Mouse (Mus musculus): ENCODE data around the gene Atg10. TPM values are rescaled to one million over a fixed set of nuclear protein-coding genes. Genes with fewer than 3 reads are reported as not detected.
"Not testable (repeated sequence)": the region's sequence is repeated elsewhere in the genome, so short reads cannot be mapped to it uniquely, and the experiment has no call there.

Atg10 gene
- 1 to 10 TPM; 8.8 to 9.8 TPM for total RNA-seq (2021)
- long read RNA-seq, experiment 1, transcript Atg10-201 (8 exons, 1,583 nt): major isoform, 5 of 22 reads
- long read RNA-seq, experiment 1, partial matches to known transcripts: 2 of 22 reads
- long read RNA-seq, experiment 1, other reads (novel, unspliced or antisense): 15 of 22 reads
- long read RNA-seq, experiment 2, transcript Atg10-201 (8 exons, 1,583 nt): major isoform, 17 of 28 reads
- long read RNA-seq, experiment 2, partial matches to known transcripts: 4 of 28 reads
- long read RNA-seq, experiment 2, other reads (novel, unspliced or antisense): 7 of 28 reads

DNA sequence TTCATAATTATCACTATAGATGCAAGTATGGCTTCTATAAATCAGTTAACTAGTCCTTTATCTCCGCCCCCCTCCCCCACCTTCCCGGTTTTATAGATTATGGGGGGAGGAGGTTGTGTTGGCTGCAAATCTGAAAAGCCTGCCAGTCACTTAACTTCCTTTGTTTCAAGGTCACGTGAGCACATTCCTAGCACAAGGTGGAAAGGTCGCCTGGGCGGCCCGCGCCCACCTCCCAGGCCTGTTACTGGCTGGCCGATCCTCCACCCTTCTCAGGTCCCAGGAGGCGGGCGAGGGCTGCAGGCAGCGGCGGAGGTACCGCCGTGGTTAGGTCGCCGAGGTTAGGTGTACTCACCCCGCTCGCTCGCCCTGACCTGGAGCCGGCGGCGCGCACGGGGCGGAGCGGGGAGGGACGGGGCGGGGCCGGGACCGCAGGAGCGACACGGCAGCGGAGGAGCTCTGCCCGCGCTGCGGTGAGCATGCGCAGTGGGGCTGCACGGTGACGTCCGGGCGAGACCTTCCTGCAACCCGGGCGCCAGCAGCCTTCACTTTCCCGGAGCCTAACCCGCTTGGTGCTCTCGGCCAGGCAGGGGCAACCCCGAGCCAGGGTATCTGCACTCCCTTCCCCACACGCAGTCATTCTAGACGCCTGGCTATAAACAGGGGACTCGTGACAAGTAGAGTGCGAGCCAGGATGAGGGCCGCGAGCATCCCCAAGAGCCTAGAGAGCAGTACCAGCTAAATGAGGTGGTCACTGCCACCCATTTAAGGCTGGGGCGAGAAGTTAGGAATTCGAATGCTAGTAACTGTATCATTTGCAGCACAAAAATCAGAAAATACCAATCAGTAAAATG, at the start of gene Atg10:
TSS of gene Atg10 (minus strand) at position 382 of the 851 bp plus-strand sequence.
- DNase-seq: peak; percentile 94

GRCm38 (mm10) chr13:91252406-91252805, 28.6 kb upstream of the Atg10 start:
- DNase-seq: no peak

DNA sequence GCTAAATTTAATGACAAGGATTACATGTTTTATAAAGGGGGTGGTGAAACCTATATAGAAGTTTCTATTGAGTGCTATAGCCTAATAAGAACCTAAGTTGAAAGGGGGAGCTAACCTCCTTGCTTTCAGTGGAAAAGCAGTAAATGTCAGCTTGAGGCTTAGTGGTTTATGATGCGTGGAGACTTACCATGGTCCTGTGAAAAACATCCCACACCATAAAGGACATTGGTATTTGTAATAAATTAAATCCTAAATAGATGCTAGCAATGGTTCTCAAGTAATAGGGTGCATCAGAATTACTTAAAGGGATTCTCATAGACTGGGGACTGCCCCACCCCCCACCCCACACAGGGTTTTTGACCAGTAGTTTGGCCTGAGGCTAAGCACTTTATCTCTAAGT, 27.9 kb upstream of the Atg10 start:
- no peak for DNase-seq

GRCm38 (mm10) chr13:91250050-91250449, 26.3 kb upstream of the Atg10 start:
- not testable (repeated sequence) for DNase-seq

DNA sequence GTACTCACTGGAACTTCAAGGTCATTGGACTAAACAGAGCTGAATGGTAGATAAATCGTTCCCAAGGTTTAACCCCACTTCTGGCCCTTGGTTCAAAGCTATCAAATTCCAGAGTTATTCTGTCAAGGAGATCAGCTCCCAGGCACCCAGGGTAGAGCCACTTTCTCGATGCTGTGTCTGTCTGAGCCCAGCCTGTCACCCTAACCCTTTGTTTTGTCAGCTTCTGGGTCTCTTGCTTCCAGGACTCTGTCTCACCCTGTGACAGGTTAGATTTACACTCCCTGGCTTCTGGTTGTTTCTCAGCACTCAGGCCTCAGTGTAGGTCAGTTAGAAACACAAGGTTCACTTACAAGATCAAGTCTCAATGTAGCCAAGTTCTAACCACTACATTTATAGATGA, 22.7 kb upstream of the Atg10 start:
- no peak for DNase-seq

- no peak for DNase-seq
These were observed 14.2 kb upstream of the Atg10 start for GRCm38 (mm10) chr13:91237976-91238375.

DNA sequence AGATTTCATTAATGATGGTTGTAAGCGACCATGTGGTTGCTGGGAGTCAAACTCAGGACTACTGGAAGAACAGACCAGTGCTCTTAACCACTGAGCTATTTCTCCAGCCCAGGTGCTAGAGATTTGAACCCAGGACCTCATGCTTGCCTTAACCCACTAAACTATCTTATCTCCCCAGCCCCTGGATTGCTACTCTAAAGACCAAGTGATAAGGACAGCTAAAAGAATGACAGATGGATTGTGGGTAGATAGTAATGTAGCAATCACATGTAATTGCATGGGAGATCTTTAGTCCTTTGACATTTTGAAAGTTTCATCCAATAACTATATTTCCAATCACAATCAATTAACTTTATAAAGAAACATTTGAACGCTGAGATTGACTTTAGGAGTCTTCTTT, 13.1 kb upstream of the Atg10 start:
- no peak for DNase-seq

DNA sequence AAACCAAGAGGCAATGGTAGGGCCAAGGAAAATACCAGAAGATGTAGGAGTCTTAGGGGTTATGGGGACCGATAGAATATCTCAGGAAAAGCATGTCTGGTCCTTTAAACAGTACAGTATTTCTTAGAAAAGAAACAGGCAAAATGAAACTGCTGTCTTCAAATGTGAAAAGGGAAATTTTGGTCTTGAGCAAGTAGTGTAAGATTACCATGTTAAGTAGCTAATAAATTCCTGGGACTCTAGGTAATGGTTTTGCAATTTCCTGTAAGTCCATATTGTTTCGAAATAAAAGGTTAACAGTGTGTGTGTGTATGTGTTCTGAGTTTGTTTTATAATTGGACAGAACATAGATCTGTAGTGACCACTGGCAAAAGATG, 658 bp upstream of the Atg10 start:
- no peak for DNase-seq

GRCm38 (mm10) chr13:91223063-91223462, 705 bp downstream of the Atg10 start:
- DNase-seq: no peak

- no peak for DNase-seq
These were observed 2.1 kb downstream of the Atg10 start for GRCm38 (mm10) chr13:91221696-91222095.

GRCm38 (mm10) chr13:91217691-91218090, 6.1 kb downstream of the Atg10 start:
- no peak for DNase-seq

DNA sequence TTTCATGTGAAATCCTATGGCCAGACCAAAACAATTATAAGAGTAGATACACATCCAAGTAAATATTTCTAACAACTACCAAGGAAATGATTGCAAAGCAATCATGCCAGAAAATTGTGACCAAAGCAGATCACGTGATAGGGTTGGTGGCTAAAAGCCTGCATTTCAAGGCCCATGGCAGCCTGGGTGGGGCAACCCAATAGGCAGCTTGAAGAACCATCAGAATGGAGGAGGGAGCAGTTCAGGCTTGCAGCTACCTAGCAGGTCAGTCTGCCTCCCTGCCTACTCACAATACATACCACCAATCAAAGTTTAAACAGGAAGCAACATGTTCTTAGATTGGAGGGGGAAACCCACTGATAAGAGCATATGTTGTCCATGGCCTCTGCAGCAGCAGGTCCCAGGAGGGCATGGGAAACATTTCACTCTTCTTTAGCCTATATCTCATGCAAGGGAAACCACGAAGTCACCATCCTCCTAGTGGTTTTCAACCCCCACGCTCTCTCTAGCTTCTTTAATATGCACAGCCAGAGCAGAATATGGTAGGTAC, 7.0 kb downstream of the Atg10 start:
- no peak for DNase-seq

- no peak for DNase-seq
These were observed 10.8 kb downstream of the Atg10 start for GRCm38 (mm10) chr13:91212958-91213357.

GRCm38 (mm10) chr13:91206237-91206636, 17.5 kb downstream of the Atg10 start:
- DNase-seq: no peak

- DNase-seq: no peak
These were observed 21.2 kb downstream of the Atg10 start for GRCm38 (mm10) chr13:91202564-91202963.

- no peak for DNase-seq
These were observed 36.2 kb downstream of the Atg10 start for GRCm38 (mm10) chr13:91187378-91188234.

DNA sequence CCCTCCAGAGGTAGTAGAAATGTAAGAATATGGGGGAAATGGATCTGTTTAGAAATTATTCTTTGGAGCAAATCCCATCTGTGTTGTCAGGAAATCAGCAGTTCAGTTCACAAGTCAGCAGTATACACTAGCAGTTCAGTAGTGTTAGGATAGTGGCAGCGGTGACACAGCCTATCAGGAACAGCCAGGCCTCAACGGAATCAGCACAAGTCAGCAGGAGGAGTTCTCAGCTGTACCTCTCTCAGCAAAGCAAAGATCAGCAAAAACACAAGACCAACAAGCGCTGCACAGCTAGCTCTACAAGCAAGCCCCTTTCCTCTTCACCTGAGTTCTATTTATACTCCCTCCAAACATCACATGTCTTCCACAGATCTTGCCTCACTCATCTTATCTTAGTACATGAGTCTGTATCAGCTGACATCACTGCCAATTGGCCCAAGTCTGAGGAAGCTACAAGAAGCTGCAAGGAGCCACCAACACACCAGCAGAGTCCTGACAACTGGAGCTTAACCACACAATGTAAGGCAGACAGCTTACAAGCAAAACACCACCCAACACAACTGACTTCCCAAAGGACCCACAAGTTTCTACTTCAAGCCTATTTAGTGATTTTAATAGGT, 38.4 kb downstream of the Atg10 start:
- no peak for DNase-seq

GRCm38 (mm10) chr13:91184226-91184625, 39.5 kb downstream of the Atg10 start:
- no peak for DNase-seq

- DNase-seq: no peak
These were observed 43.4 kb downstream of the Atg10 start for GRCm38 (mm10) chr13:91180364-91180763.

- no peak for DNase-seq
These were observed 44.4 kb downstream of the Atg10 start for GRCm38 (mm10) chr13:91179174-91179899.

Measured in gastrocnemius, postnatal 25 days (tissue).